Mouse (Mus musculus): ENCODE results near the gene Shh. TPM values are rescaled to one million over a fixed set of nuclear protein-coding genes. Genes with fewer than 3 reads are reported as not detected.

Gene Shh
- polyA plus RNA-seq (2012; rRNA removed), result 6.0 and 6.6 TPM in 2 replicates

GRCm38 (mm10) chr5:28466760-28467306 lies at the start of gene Shh:
Gene Shh, minus strand, starts transcription at chr5:28467256.
- TF ChIP-seq POLR2A (IDR thresholded peaks at IDR 0.05; ENCODE audit: borderline replicate concordance, extremely low read depth, insufficient read depth, insufficient read length, poor library complexity, severe bottlenecking) (no peak), CTCF (IDR thresholded peaks at IDR 0.05; ENCODE audit: borderline replicate concordance, extremely low read depth, insufficient read depth, insufficient read length) (no peak)
- peak; percentile 85 for DNase-seq (ENCODE audit: low read depth)

GRCm38 (mm10) chr5:28500792-28501439 lies 33.9 kb upstream of the Shh start:
- TF ChIP-seq POLR2A (IDR thresholded peaks at IDR 0.05; ENCODE audit: borderline replicate concordance, extremely low read depth, insufficient read depth, insufficient read length, poor library complexity, severe bottlenecking), result no peak
- no peak for TF ChIP-seq CTCF (IDR thresholded peaks at IDR 0.05; ENCODE audit: borderline replicate concordance, extremely low read depth, insufficient read depth, insufficient read length)
- no peak for DNase-seq (ENCODE audit: low read depth)

GRCm38 (mm10) chr5:28498846-28499245 lies 31.8 kb upstream of the Shh start:
- no peak for TF ChIP-seq CTCF (IDR thresholded peaks at IDR 0.05; ENCODE audit: borderline replicate concordance, extremely low read depth, insufficient read depth, insufficient read length)
- no peak for TF ChIP-seq POLR2A (IDR thresholded peaks at IDR 0.05; ENCODE audit: borderline replicate concordance, extremely low read depth, insufficient read depth, insufficient read length, poor library complexity, severe bottlenecking)
- DNase-seq (ENCODE audit: low read depth), result no peak

GRCm38 (mm10) chr5:28495712-28496650 lies 28.9 kb upstream of the Shh start:
- TF ChIP-seq CTCF (IDR thresholded peaks at IDR 0.05; ENCODE audit: borderline replicate concordance, extremely low read depth, insufficient read depth, insufficient read length) (no peak), POLR2A (IDR thresholded peaks at IDR 0.05; ENCODE audit: borderline replicate concordance, extremely low read depth, insufficient read depth, insufficient read length, poor library complexity, severe bottlenecking) (no peak)
- no peak for DNase-seq (ENCODE audit: low read depth)

GRCm38 (mm10) chr5:28493550-28493949 lies 26.5 kb upstream of the Shh start:
- no peak for DNase-seq (ENCODE audit: low read depth)
- no peak for TF ChIP-seq POLR2A (IDR thresholded peaks at IDR 0.05; ENCODE audit: borderline replicate concordance, extremely low read depth, insufficient read depth, insufficient read length, poor library complexity, severe bottlenecking)
- no peak for TF ChIP-seq CTCF (IDR thresholded peaks at IDR 0.05; ENCODE audit: borderline replicate concordance, extremely low read depth, insufficient read depth, insufficient read length)

GRCm38 (mm10) chr5:28482991-28483390 lies 15.9 kb upstream of the Shh start:
- TF ChIP-seq CTCF (IDR thresholded peaks at IDR 0.05; ENCODE audit: borderline replicate concordance, extremely low read depth, insufficient read depth, insufficient read length) (no peak), POLR2A (IDR thresholded peaks at IDR 0.05; ENCODE audit: borderline replicate concordance, extremely low read depth, insufficient read depth, insufficient read length, poor library complexity, severe bottlenecking) (no peak)
- DNase-seq (ENCODE audit: low read depth), result no peak

- TF ChIP-seq POLR2A (IDR thresholded peaks at IDR 0.05; ENCODE audit: borderline replicate concordance, extremely low read depth, insufficient read depth, insufficient read length, poor library complexity, severe bottlenecking) (no peak), CTCF (IDR thresholded peaks at IDR 0.05; ENCODE audit: borderline replicate concordance, extremely low read depth, insufficient read depth, insufficient read length) (no peak)
- no peak for DNase-seq (ENCODE audit: low read depth)
Measured at GRCm38 (mm10) chr5:28481730-28482129, 14.7 kb upstream of the Shh start.

GRCm38 (mm10) chr5:28476389-28477379 lies 9.6 kb upstream of the Shh start:
- no peak for TF ChIP-seq POLR2A (IDR thresholded peaks at IDR 0.05; ENCODE audit: borderline replicate concordance, extremely low read depth, insufficient read depth, insufficient read length, poor library complexity, severe bottlenecking)
- peak; percentile 46 for DNase-seq (ENCODE audit: low read depth)

GRCm38 (mm10) chr5:28473556-28473955 lies 6.5 kb upstream of the Shh start:
- TF ChIP-seq CTCF (IDR thresholded peaks at IDR 0.05; ENCODE audit: borderline replicate concordance, extremely low read depth, insufficient read depth, insufficient read length), result no peak
- TF ChIP-seq POLR2A (IDR thresholded peaks at IDR 0.05; ENCODE audit: borderline replicate concordance, extremely low read depth, insufficient read depth, insufficient read length, poor library complexity, severe bottlenecking), result no peak

GRCm38 (mm10) chr5:28469525-28470202 lies 2.6 kb upstream of the Shh start:
- peak; percentile 62 for DNase-seq (ENCODE audit: low read depth)
- peak; percentile 59 for TF ChIP-seq CTCF (IDR thresholded peaks at IDR 0.05; ENCODE audit: borderline replicate concordance, extremely low read depth, insufficient read depth, insufficient read length)
- no peak for TF ChIP-seq POLR2A (IDR thresholded peaks at IDR 0.05; ENCODE audit: borderline replicate concordance, extremely low read depth, insufficient read depth, insufficient read length, poor library complexity, severe bottlenecking)

More at GRCm38 (mm10) chr5:28473556-28473955, 6.5 kb upstream of the Shh start:
- no peak for DNase-seq (ENCODE audit: low read depth)

All from brain, embryonic 14.5 days (tissue).